Mouse (Mus musculus): ENCODE results near the gene Acot6.
"Not testable (repeated sequence)": the region's sequence is repeated elsewhere in the genome, so short reads cannot be mapped to it uniquely, and the experiment has no call there.

Acot6 gene

GRCm38 (mm10) chr12:84100604-84101492 is at the start of gene Acot6:
Gene Acot6 (plus strand): TSS chr12:84100654.
- DNase-seq (ENCODE audit: low read depth in 2 of 2, low spot score in 2 of 2), result peak; percentile 18 to 38

DNA sequence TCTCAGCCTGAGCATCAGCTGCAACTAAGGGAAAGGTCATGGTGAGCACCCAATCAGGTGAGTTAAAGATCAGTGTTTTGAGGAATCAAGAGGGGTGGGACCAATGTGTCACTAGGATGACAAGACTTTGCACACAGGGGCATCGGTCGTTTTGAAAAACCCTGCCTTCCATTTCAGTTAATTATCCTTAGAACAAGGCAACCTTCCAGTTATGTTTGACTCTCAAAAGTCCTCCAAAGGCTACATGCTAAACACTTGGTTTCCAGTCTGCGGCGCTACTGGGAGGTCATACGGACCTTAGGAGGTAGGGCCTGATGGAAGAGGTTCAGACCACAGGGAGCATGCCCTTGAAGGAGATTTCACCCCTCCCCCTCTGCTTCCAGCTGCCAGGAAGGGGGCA is 49.7 kb upstream of the Acot6 start:
- not testable (repeated sequence) for DNase-seq (ENCODE audit: low read depth in 2 of 2, low spot score in 2 of 2)

DNA sequence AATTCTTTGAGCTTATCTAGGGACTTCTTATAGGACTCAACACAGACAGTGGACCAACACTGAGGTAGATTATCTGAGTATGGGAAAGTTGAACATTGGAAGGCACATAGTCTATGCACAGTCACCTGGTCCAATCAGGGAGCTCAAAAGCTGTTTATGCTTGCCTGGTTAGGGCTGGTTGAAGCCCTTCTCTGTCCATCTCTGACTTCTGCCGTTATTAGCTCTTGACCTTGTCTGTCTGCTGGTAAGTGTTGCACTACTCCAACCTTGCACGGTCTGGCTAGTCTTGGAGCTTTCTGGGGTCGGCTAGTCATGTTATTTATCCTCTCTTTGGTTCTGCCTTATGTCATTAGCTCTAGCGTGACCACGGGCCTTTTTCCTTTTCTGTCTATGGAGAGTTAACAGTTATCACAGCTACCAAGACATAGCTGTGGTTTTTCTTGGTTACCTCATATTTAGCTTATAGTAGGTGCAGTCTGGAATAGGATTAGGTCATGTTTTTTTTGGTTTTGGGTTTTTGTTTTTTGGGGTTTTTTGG is 48.4 kb upstream of the Acot6 start, which contains the start of gene Acot3:
Gene Acot3 (plus strand): TSS at position 208 of the 538 bp plus-strand sequence.
- no peak for DNase-seq (ENCODE audit: low read depth in 2 of 2, low spot score in 2 of 2)

- DNase-seq (ENCODE audit: low read depth in 2 of 2, low spot score in 2 of 2), result no peak
These were observed 47.8 kb upstream of the Acot6 start for GRCm38 (mm10) chr12:84052609-84053008.

DNA sequence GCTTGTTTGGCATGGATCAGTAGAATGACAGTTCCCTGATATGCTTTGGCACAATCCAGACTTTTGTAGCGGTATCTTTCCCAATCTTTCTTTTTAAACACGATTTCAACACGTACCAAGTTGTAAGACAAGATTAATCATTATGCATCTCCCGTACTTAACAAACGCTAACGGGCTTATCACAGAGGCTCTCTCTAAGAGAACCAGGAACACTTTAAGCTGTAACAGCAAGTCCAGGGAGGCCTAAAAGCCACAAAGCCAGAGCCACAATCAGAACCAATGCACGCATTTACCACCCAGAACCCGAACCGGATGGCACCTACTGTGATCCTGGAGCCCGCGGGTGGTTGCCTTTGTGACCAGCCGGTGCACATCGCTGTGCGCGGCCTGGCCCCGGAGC is 47.3 kb upstream of the Acot6 start:
- DNase-seq (ENCODE audit: low read depth in 2 of 2, low spot score in 2 of 2), result no peak

- no peak for DNase-seq (ENCODE audit: low read depth in 2 of 2, low spot score in 2 of 2)
These were observed 46.6 kb upstream of the Acot6 start for GRCm38 (mm10) chr12:84053679-84054391.

DNA sequence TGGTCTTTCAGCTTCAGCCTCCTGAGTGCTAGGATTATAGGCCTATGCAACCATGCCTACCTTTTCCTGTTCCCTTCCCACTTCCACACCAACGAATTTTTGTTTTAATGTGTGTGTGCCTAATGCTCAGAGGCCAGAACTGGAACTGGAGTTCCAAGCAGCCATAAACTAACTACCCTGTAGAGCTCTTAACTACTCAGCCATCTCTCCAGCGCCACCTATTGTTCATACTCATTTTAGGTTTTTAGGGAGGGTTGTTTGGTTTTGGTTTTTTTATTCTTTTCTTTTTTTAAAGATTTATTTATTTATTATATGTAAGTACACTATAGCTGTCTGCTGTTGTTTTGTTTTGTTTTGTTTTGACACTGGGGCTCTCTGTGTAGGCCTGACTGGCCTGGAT is 39.5 kb upstream of the Acot6 start:
- DNase-seq (ENCODE audit: low read depth in 2 of 2, low spot score in 2 of 2), result peak in 1 of 2 experiments; percentile 37

DNA sequence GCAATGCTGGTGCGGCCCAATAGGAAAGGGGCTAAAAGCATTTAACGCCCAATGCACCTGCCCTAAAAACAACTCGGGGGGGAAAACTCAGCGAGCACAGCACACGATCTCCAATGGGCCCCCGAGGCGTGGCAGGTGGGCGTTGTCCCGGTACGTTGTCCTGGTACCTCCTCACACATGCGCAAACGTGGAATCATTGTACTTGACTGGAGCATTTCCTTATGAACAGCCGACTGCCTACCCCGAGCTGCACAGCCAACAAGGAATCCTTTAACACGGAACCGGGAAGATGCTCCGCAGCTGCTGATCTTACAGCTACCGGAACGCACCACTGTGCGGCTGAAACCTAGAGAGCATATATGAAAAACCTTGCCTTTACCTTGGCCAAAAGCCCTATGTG is 38.1 kb upstream of the Acot6 start:
- no peak for DNase-seq (ENCODE audit: low read depth in 2 of 2, low spot score in 2 of 2)

- no peak for DNase-seq (ENCODE audit: low read depth in 2 of 2, low spot score in 2 of 2)
These were observed 37.2 kb upstream of the Acot6 start for GRCm38 (mm10) chr12:84063228-84063627.

- DNase-seq (ENCODE audit: low read depth in 2 of 2, low spot score in 2 of 2), result no peak
These were observed 36.6 kb upstream of the Acot6 start for GRCm38 (mm10) chr12:84063833-84064232.

- DNase-seq (ENCODE audit: low read depth in 2 of 2, low spot score in 2 of 2), result no peak
These were observed 35.8 kb upstream of the Acot6 start for GRCm38 (mm10) chr12:84064621-84065020.

DNA sequence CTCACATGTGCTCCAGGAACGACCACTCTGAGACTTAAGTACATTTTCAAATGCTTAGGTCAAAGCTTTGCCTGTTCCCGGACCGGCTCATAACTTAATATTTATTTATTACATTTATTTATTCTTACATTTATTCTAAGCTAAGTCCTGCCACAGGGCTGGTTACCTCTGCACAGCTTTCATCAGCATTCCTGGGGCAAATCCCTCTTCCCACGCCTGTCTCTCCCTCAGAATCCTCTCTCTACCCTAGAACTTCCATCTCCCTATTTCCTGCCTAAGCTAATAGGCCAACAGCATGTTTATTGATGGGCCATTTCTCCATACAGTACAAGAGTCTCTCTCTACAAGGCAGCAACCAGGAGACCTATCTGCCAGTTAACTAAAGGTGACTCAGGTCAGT is 32.7 kb upstream of the Acot6 start:
- DNase-seq (ENCODE audit: low read depth in 2 of 2, low spot score in 2 of 2), result no peak

GRCm38 (mm10) chr12:84068296-84068695 is 32.2 kb upstream of the Acot6 start:
- no peak for DNase-seq (ENCODE audit: low read depth in 2 of 2, low spot score in 2 of 2)

- DNase-seq (ENCODE audit: low read depth in 2 of 2, low spot score in 2 of 2), result no peak
These were observed 31.5 kb upstream of the Acot6 start, which contains the start of gene Acot5 for GRCm38 (mm10) chr12:84068986-84069385. Gene Acot5 (plus strand): TSS chr12:84069325.

GRCm38 (mm10) chr12:84069582-84069981 is 30.9 kb upstream of the Acot6 start:
- peak in 1 of 2 experiments; percentile 6 for DNase-seq (ENCODE audit: low read depth in 2 of 2, low spot score in 2 of 2)

DNA sequence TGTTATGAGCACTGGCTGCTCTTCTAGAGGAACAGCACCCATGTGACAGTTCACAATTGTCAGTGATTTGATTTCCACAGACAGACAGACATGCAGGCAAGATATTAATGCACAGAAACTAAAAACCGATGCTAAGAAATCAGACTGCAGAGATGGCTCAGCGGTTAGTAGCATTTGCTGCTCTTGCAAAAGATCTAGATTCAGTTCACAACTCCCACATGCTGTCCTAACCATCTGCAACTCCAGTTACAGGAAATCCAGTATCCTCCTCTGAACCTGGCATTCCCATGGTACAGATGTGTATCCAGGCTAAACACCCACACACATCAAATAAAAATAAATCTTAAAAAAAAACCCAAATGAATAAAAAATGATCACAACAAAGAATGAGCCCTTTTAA is 28.8 kb upstream of the Acot6 start:
- no peak for DNase-seq (ENCODE audit: low read depth in 2 of 2, low spot score in 2 of 2)

DNA sequence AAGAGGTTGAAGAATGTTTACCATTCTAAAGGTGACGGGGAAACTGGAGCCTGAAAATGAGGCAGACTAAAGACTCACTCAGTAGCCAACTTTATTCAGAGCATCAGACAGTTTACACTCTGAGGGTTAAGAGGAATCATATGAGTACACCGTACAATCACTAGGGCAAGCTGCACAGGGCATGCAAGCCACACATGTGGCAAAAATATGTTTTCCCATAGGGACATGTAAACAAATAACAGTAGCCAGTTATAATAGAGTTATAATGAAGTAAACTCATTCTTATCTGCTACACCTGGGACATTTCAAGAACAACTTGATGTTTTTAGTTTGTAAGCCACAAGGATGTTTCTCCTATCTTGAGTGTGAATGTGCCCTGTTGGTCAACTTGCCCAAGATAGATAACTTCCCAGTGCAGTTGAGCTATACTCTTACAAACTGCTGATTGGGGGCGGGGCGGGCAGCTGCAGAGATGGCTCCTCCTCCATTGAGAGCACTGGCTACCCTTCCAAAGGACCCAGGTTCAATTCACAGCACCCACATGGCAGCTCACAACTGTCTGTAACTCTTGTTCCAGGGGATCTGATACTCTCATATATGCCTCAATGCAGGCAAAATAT is 23.0 kb upstream of the Acot6 start:
- DNase-seq (ENCODE audit: low read depth in 2 of 2, low spot score in 2 of 2), result no peak

DNA sequence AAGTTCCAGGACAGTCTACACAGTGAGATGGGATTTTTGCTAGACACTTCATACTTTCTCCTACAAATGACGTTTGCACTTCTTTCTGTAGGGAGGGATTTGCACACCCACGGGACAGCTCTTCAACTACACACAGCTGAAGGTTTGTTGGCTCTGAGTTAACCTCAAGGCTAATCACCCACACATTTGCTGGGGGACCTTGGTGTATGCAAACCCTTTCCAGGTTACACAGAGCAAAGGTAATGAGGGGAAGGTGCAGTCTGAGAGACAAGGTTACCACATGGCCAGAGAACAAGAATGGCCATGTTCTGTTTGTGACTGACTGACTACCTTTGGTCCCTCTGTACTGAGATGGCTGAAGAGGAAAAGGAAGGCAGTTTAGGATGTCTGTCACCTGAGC is 16.6 kb upstream of the Acot6 start:
- no peak for DNase-seq (ENCODE audit: low read depth in 2 of 2, low spot score in 2 of 2)

- DNase-seq (ENCODE audit: low read depth in 2 of 2, low spot score in 2 of 2), result no peak
These were observed 15.9 kb upstream of the Acot6 start for GRCm38 (mm10) chr12:84084581-84084980.

DNA sequence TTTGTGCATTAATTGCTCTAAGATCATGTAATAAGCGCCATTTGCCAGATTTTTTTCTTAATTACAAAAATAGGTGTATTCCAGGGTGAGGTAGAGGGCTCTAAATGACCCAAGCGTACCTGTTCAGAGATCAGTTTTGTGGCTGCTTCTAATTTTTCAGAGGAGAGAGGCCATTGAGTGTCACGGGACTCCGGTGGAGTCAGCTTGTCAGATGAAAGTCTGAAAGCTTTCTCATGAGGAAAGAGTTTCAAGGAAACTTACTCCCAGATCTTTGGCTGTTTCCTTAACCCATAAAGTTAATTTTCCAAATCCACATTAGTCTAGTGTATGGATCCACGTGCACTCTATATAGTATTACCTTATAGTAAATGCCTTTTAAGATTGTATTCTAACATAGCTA is 5.8 kb upstream of the Acot6 start:
- DNase-seq (ENCODE audit: low read depth in 2 of 2, low spot score in 2 of 2), result not testable (repeated sequence)

GRCm38 (mm10) chr12:84099605-84100004 is 849 bp upstream of the Acot6 start:
- no peak for DNase-seq (ENCODE audit: low read depth in 2 of 2, low spot score in 2 of 2)

Measured in CD8-positive naive resting alpha-beta T cell, adult 2 months (primary cell).